Mouse (Mus musculus) frontal cortex, postnatal 10 days (tissue): ENCODE measurements around the gene Sh2d6.
A peak's percentile ranks its signal among the peaks of the same experiment; 100 is the strongest.

Experiments used
- DNase-seq, 2 experiments: peaks; one replicate each; pipeline ENCODE4 v3.0.0; 2022; ENCODE audit warnings: low spot score in 2 of 2, mixed read lengths in 1 of 2

The Sh2d6 gene

GRCm38 (mm10) chr6:72521607-72522006 lies at the start of gene Sh2d6:
Gene Sh2d6, minus strand, starts transcription at chr6:72521707.
- DNase-seq, result no peak

GRCm38 (mm10) chr6:72570644-72571397 lies 49.3 kb upstream of the Sh2d6 start:
- DNase-seq, result no peak

GRCm38 (mm10) chr6:72568736-72569135 lies 47.2 kb upstream of the Sh2d6 start:
- DNase-seq, result no peak

GRCm38 (mm10) chr6:72567508-72567907 lies 46.0 kb upstream of the Sh2d6 start:
- DNase-seq, result no peak

GRCm38 (mm10) chr6:72566044-72566443 lies 44.5 kb upstream of the Sh2d6 start:
- peak; percentile 68 to 87 for DNase-seq

- no peak for DNase-seq
These were observed 44.0 kb upstream of the Sh2d6 start for GRCm38 (mm10) chr6:72565506-72565905.

- no peak for DNase-seq
These were observed 41.4 kb upstream of the Sh2d6 start for GRCm38 (mm10) chr6:72562894-72563293.

- DNase-seq, result no peak
These were observed 41.0 kb upstream of the Sh2d6 start for GRCm38 (mm10) chr6:72562486-72562885.

GRCm38 (mm10) chr6:72560801-72561200 lies 39.3 kb upstream of the Sh2d6 start:
- DNase-seq, result no peak

- no peak for DNase-seq
These were observed 31.5 kb upstream of the Sh2d6 start for GRCm38 (mm10) chr6:72553079-72553412.

- peak; percentile 34 to 45 for DNase-seq
These were observed 30.9 kb upstream of the Sh2d6 start for GRCm38 (mm10) chr6:72552171-72553078.

- DNase-seq, result no peak
These were observed 29.1 kb upstream of the Sh2d6 start for GRCm38 (mm10) chr6:72550503-72551100.

GRCm38 (mm10) chr6:72550025-72550424 lies 28.5 kb upstream of the Sh2d6 start:
- no peak for DNase-seq

GRCm38 (mm10) chr6:72549041-72549580 lies 27.6 kb upstream of the Sh2d6 start:
- DNase-seq, result no peak

GRCm38 (mm10) chr6:72547862-72548261 lies 26.4 kb upstream of the Sh2d6 start:
- no peak for DNase-seq

- DNase-seq, result no peak
These were observed 25.6 kb upstream of the Sh2d6 start for GRCm38 (mm10) chr6:72547121-72547520.

GRCm38 (mm10) chr6:72545377-72545776 lies 23.9 kb upstream of the Sh2d6 start:
- DNase-seq, result no peak

GRCm38 (mm10) chr6:72544283-72544987 lies 22.9 kb upstream of the Sh2d6 start, which contains the start of gene Capg:
Gene Capg, plus strand, starts transcription at chr6:72544391.
- DNase-seq, result no peak

GRCm38 (mm10) chr6:72543265-72543850 lies 21.9 kb upstream of the Sh2d6 start:
- DNase-seq, result no peak

- DNase-seq, result peak; percentile 85 to 90
These were observed 17.1 kb upstream of the Sh2d6 start for GRCm38 (mm10) chr6:72538562-72539031.

- DNase-seq, result no peak
These were observed 16.5 kb upstream of the Sh2d6 start for GRCm38 (mm10) chr6:72537998-72538500.
